8 mouse cellular contexts compared by ENCODE assay signal in the genomic region with DNA sequence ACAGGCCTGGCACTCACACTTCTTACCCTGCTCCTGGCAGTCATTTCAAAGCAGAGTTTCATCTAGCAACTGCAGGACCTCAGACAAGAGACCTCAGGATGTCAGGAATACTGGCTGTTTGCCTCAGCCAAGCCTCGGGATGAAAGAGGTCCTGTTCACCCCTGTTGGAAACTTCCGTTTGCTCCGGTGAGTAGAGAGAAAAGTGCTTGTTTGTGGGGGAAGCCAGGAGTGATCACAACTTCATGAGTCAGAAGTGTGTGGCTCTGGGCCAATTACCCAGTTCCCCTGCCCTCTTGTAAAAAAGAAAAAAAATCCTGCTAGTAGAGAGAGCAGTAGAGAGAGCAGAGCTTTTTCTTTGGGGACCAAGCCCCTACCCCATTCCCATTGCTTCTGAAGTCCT.
DNase-seq lines count a peak whose midpoint lies in the region; ATAC-seq and TF ChIP-seq lines count a peak whose summit lies in the region.

No protein-coding gene starts in this region.

- TF ChIP-seq POLR2A in kidney, adult 2 months (IDR thresholded peaks at IDR 0.05; ENCODE audit: low read depth, low read length), result no peak
- no peak for TF ChIP-seq POLR2A in brain, embryonic 14.5 days (IDR thresholded peaks at IDR 0.05; ENCODE audit: borderline replicate concordance, extremely low read depth, insufficient read depth, insufficient read length, poor library complexity, severe bottlenecking)
- no peak for TF ChIP-seq POLR2A in lung, adult 2 months (IDR thresholded peaks at IDR 0.05; ENCODE audit: borderline replicate concordance, extremely low read depth, low read depth, low read length)

- 18% methylated on average over 3 of the region's 3 CpGs for WGBS in kidney, embryonic 16.5 days
- WGBS in kidney, adult 2 months, result 20% methylated on average over 3 of the region's 3 CpGs
- 14% methylated on average over 3 of the region's 3 CpGs for WGBS in lung, adult 2 months

- intact Hi-C loops in left cerebral cortex, postnatal 10 days (cut with DNase I), result no loop called here

- H3K27me3 ChIP-seq in kidney, embryonic 16.5 days (ENCODE audit: insufficient read depth, low read length), result no peaks in the 10 kb centered on the region
- H3K27me3 ChIP-seq in kidney, adult 2 months (replicated peaks; ENCODE audit: control insufficient read depth, insufficient read depth, low read length), result no peaks in the 10 kb centered on the region

- H3K27ac ChIP-seq in kidney, embryonic 16.5 days (ENCODE audit: low read length), result no peak overlapping the region
- no peak overlapping the region for H3K27ac ChIP-seq in kidney, adult 2 months (ENCODE audit: insufficient read depth, low read depth, low read length)

- H3K9me3 ChIP-seq in kidney, embryonic 16.5 days (ENCODE audit: low read length), result no peaks in the 10 kb centered on the region

- no peak overlapping the region for H3K9ac ChIP-seq in kidney, embryonic 16.5 days (replicated peaks; ENCODE audit: low read length)

- no peak for DNase-seq in kidney, adult 2 months
- DNase-seq in adipocyte (ENCODE audit: low spot score) (peak; percentile 27), liver (no peak)
- DNase-seq in brain, embryonic 14.5 days (ENCODE audit: low read depth), result peak; percentile 93
- DNase-seq in left cerebral cortex, postnatal 10 days (ENCODE audit: extremely low spot score in 1 of 2, low spot score in 2 of 2), result peak; percentile 31 to 76
- DNase-seq in lung, adult 2 months, result no peak

- no peak for TF ChIP-seq CTCF in kidney, adult 2 months (conservative IDR thresholded peaks at IDR 0.05; ENCODE audit: insufficient read depth, insufficient read length, low read depth, low read length)
- no peak for TF ChIP-seq CTCF in brain, embryonic 14.5 days (IDR thresholded peaks at IDR 0.05; ENCODE audit: borderline replicate concordance, extremely low read depth, insufficient read depth, insufficient read length)
- no peak for TF ChIP-seq CTCF in lung, adult 2 months (IDR thresholded peaks at IDR 0.05; ENCODE audit: insufficient read depth, low read length)

- H3K36me3 ChIP-seq in kidney, embryonic 16.5 days (ENCODE audit: insufficient read depth, low read length), result no peaks in the 10 kb centered on the region
- no peaks in the 10 kb centered on the region for H3K36me3 ChIP-seq in kidney, adult 2 months (ENCODE audit: control insufficient read depth, insufficient read depth, low read length)

- no peak overlapping the region for H3K4me2 ChIP-seq in kidney, embryonic 16.5 days (replicated peaks; ENCODE audit: low read depth, low read length)

- ATAC-seq in kidney, embryonic 16.5 days (ENCODE audit: low FRiP score, low TSS enrichment), result peak; percentile 35; the same call in 1 of the 2 replicates
- no peak for ATAC-seq in erythroblast, adult 5-6 weeks (replicated peaks; ENCODE audit: low FRiP score, poor library complexity, severe bottlenecking)

- no peak overlapping the region for H3K4me3 ChIP-seq in kidney, embryonic 16.5 days (ENCODE audit: low read length)
- no peak overlapping the region for H3K4me3 ChIP-seq in kidney, adult 2 months (ENCODE audit: insufficient read depth, low read depth, low read length)
- H3K4me3 ChIP-seq in lung, adult 2 months (replicated peaks; ENCODE audit: extremely low read depth, low read depth, low read length), result no peak overlapping the region

- H3K4me1 ChIP-seq in kidney, embryonic 16.5 days (ENCODE audit: insufficient read depth, low read length), result no peaks in the 10 kb centered on the region
- no peaks in the 10 kb centered on the region for H3K4me1 ChIP-seq in kidney, adult 2 months (ENCODE audit: control insufficient read depth, insufficient read depth, low read length)
- no peaks in the 10 kb centered on the region for H3K4me1 ChIP-seq in lung, adult 2 months (ENCODE audit: control insufficient read depth, insufficient read depth, low read length)

Comparison
In these comparisons a context has a peak if more than half of its experiments do, and no peak if none do; other contexts are left out.
1. DNase-seq: peak in adipocyte (single experiment), brain, embryonic 14.5 days (single experiment) and left cerebral cortex, postnatal 10 days (2 of 2); none in kidney, adult 2 months (single experiment), liver (single experiment) and lung, adult 2 months (single experiment).